ENCODE assay signal across 26 mouse cellular contexts in genomic region chr5:128715171-128715570, GRCm38 (mm10). TPM values are rescaled to one million over a fixed set of nuclear protein-coding genes. Genes with fewer than 3 reads are reported as not detected.
"Had no signal": no experiment of that assay in that cellular context is flagged by ENCODE, and none has a peak within 500 bp of the region (broad histone marks: within the 10 kb centered on the region; RNA-seq: fewer than 3 reads in every experiment).

No protein-coding gene starts in this region.

- DNase-seq: kidney, postnatal 25 days; layer of hippocampus, adult 9-11 months; liver; lung, adult 18-20 months; lung, postnatal 10 days; lung, postnatal 4 days; thymus, adult 18-20 months; thymus, postnatal 36 days had no signal

- H3K27ac ChIP-seq: kidney, postnatal 0 days; layer of hippocampus, adult 2 months; limb, embryonic 10.5 days; limb, embryonic 13.5 days; liver, embryonic 12.5 days; liver, embryonic 15.5 days; lung, embryonic 15.5 days had no signal

- H3K9me3 ChIP-seq: limb, embryonic 10.5 days; limb, embryonic 13.5 days; lung, embryonic 15.5 days had no signal

- H3K4me2 ChIP-seq: limb, embryonic 13.5 days; liver, embryonic 12.5 days; liver, embryonic 15.5 days; lung, embryonic 15.5 days had no signal

- H3K36me3 ChIP-seq: limb, embryonic 10.5 days; limb, embryonic 13.5 days; liver, embryonic 12.5 days; liver, embryonic 15.5 days; lung, embryonic 15.5 days had no signal

- H3K9ac ChIP-seq: limb, embryonic 13.5 days; liver, embryonic 12.5 days; liver, embryonic 15.5 days; lung, embryonic 15.5 days had no signal

- ATAC-seq: liver, embryonic 12.5 days; midbrain, embryonic 16.5 days had no signal

- H3K4me3 ChIP-seq: layer of hippocampus, adult 2 months; limb, embryonic 10.5 days; limb, embryonic 13.5 days; liver, embryonic 12.5 days; liver, embryonic 15.5 days; lung, embryonic 15.5 days had no signal

- H3K4me1 ChIP-seq: limb, embryonic 13.5 days; liver, embryonic 12.5 days; liver, embryonic 15.5 days; lung, embryonic 15.5 days had no signal

- H3K27me3 ChIP-seq: limb, embryonic 13.5 days; liver, embryonic 12.5 days; liver, embryonic 15.5 days; lung, embryonic 15.5 days had no signal

RNA-seq across cellular contexts. Expression of gene Piwil1, which starts 12.8 kb away (rescaled TPM):
- total RNA-seq: left cerebral cortex, adult 18-20 months; megakaryocyte progenitor cell, adult 5-6 weeks; megakaryocyte-erythroid progenitor cell, adult 5-6 weeks had no signal
- polyA plus RNA-seq: kidney, embryonic 14.5 days; kidney, postnatal 0 days; large intestine, adult 2 months; limb, embryonic 10.5 days; limb, embryonic 13.5 days; liver, embryonic 12.5 days; liver, embryonic 15.5 days; lung, embryonic 15.5 days; neural tube, embryonic 11.5 days; small intestine, adult 2 months; spleen, adult 2 months; stomach, embryonic 16.5 days; urinary bladder, adult 2 months had no signal
